Mouse (Mus musculus) forebrain, embryonic 12.5 days (tissue): ENCODE data around the gene Twf1. TPM values are rescaled to one million over a fixed set of nuclear protein-coding genes. Genes with fewer than 3 reads are reported as not detected.

Experiments
- ATAC-seq: fragments of 200-750 bp; cut with Nextera tagmentation; 2 replicates; pipeline ENCODE4 v1.8.0; 2017; ENCODE audit warnings: moderate TSS enrichment; ENCODE audit not compliant: low FRiP score
- H3K27ac ChIP-seq: fragments of 300-500 bp; sonication (generic); 2 replicates; pipeline ENCODE4 v1.5.1; 2016; ENCODE audit warnings: mild to moderate bottlenecking
- H3K27me3 ChIP-seq: fragments of 300-500 bp; sonication (generic); 2 replicates; pipeline ENCODE4 v1.6.1; 2016; ENCODE audit warnings: mild to moderate bottlenecking
- H3K36me3 ChIP-seq: fragments of 300-500 bp; sonication (generic); replicated peaks from 2 replicates; pipeline ENCODE4 v1.6.1; 2016; ENCODE audit warnings: mild to moderate bottlenecking
- H3K4me1 ChIP-seq: fragments of 300-500 bp; sonication (generic); 2 replicates; pipeline ENCODE4 v1.6.1; 2016
- H3K4me2 ChIP-seq: fragments of 300-500 bp; sonication (generic); 2 replicates; pipeline ENCODE4 v1.6.1; 2016; ENCODE audit warnings: mild to moderate bottlenecking, moderate library complexity
- H3K4me3 ChIP-seq: fragments of 300-500 bp; sonication (generic); replicated peaks from 2 replicates; pipeline ENCODE4 v1.5.1; 2016; ENCODE audit warnings: mild to moderate bottlenecking
- H3K9ac ChIP-seq: fragments of 300-500 bp; sonication (generic); 2 replicates; pipeline ENCODE4 v1.6.1; 2016; ENCODE audit warnings: mild to moderate bottlenecking
- H3K9me3 ChIP-seq: fragments of 300-500 bp; sonication (generic); 2 replicates; pipeline ENCODE4 v1.6.1; 2016
- WGBS: fragments of 180-500 bp; shearing (Covaris S2); methylation state at CpG from one replicate; pipeline ENCODE4 v1.1.7; 2016; 5-methylcytosine and 5-hydroxymethylcytosine counted together
- polyA plus RNA-seq: library from polyadenylated mRNA; unstranded; fragments of >200 nt; fragmentation: Nextera tagmentation; extraction: Ambion mirVana; gene quantifications from 2 replicates; pipeline ENCODE4 v1.2.1, GENCODE M21; 2016

Twf1 gene
- polyA plus RNA-seq, 1 experiment from 2014 or later = 101 TPM

- WGBS = 86% methylated on average over 5 of the region's 5 CpGs
- Histone ChIP-seq H3K9me3 (no peaks in the 10 kb centered on the region), H3K9ac (no peak overlapping the region), H3K27me3 (no peaks in the 10 kb centered on the region), H3K4me1 (no peaks in the 10 kb centered on the region), H3K4me3 (no peak overlapping the region), H3K4me2 (no peak overlapping the region), H3K36me3 (0 out of 2 replicates have a peak, but pooled peaks cover 11% of the 10 kb centered on the region), H3K27ac (no peak overlapping the region)
- ATAC-seq = no peak
Observed at GRCm38 (mm10) chr15:94532306-94532705, 57.4 kb downstream of the Twf1 start.

GRCm38 (mm10) chr15:94530519-94530918 is 59.2 kb downstream of the Twf1 start:
- ATAC-seq = no peak
- WGBS = 95% methylated on average over 3 of the region's 3 CpGs
- Histone ChIP-seq H3K27me3 (no peaks in the 10 kb centered on the region), H3K4me1 (no peaks in the 10 kb centered on the region), H3K9ac (no peak overlapping the region), H3K36me3 (0 out of 2 replicates have a peak, but pooled peaks cover 14% of the 10 kb centered on the region), H3K4me2 (no peak overlapping the region), H3K9me3 (no peaks in the 10 kb centered on the region), H3K27ac (no peak overlapping the region), H3K4me3 (no peak overlapping the region)

Other genes starting within 250 kb of the Twf1 start
- gene Adamts20, start 124.5 kb downstream of the Twf1 start, polyA plus RNA-seq = 6.5 and 11.6 TPM in 2 replicates
- 7.3 and 7.8 TPM in 2 replicates for gene Pus7l, start 46.3 kb downstream of the Twf1 start, polyA plus RNA-seq
- 2.6 and 2.8 TPM in 2 replicates for gene Irak4, start 46.2 kb downstream of the Twf1 start, polyA plus RNA-seq
- 0.78 and 1.2 TPM in 2 replicates for gene Tmem117, start 39.3 kb upstream of the Twf1 start, polyA plus RNA-seq